Mouse (Mus musculus): ENCODE results near the gene Sh2d3c. TPM values are rescaled to one million over a fixed set of nuclear protein-coding genes. Genes with fewer than 3 reads are reported as not detected.
A peak's percentile ranks its signal among the peaks of the same experiment; 100 is the strongest.

Gene Sh2d3c
- total and polyA plus RNA-seq, 3 experiments: 4.8 to 25.8 (median 11.1) TPM

DNA sequence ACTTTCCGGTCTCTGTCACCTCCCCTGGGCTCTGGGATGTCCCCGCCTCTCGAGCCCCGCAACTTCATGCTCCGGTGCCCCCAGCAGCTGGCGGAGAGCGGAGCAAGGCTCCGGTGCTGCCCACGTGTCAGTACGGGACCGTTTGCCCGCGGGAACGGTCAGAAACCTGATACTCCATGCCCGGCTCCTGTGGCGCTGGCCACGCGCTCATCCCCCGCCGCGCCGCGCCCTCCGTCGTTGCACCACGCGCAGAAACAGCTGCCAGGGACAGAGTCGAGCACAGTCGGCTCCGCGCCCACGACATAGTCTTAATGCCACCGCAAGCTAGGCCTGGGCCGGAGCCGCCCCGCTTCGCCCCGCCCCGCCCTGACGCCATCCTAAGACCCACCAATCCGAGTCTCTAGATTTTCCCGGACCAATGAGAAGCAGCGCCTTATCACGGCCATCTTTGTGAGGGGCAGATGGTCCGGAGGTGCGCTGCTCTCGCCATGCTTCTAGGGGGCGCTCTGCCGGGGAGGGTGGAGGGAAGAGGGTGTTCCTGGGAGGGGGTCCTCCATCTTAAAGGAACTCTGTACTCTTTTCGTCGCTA, 26.9 kb upstream of the Sh2d3c start:
- Histone ChIP-seq H3K27me3 (replicated peaks) (no peaks in the 10 kb centered on the region), H3K9ac (ENCODE audit: insufficient read depth, low read depth) (peak overlapping the region; percentile 64), H3K4me3 (replicated peaks in 1 of 3; ENCODE audit: low read depth in 2 of 3, low read length in 2 of 3, poor library complexity in 1 of 3) (peak overlapping the region; percentile 70 to 98 (median 90)), H3K36me3 (replicated peaks in 1 of 2; ENCODE audit: control insufficient read depth in 1 of 2, insufficient read depth in 1 of 2, low read length in 1 of 2) (peaks cover 6 to 27% of the 10 kb centered on the region in 2 experiments), H3K79me2 (replicated peaks; ENCODE audit: control insufficient read depth, extremely low read depth, insufficient read depth, poor library complexity, severe bottlenecking) (peaks cover 11% of the 10 kb centered on the region; the same call in 1 of the 2 replicates), H3K4me1 (ENCODE audit: control insufficient read depth in 1 of 2, insufficient read depth in 2 of 2) (peaks cover 11 to 44% of the 10 kb centered on the region in 2 experiments), H3K27ac (ENCODE audit: insufficient read depth, low read depth) (peak overlapping the region; percentile 18; the same call in 1 of the 2 replicates), H3K9me3 (replicated peaks; ENCODE audit: low read length) (no peaks in the 10 kb centered on the region), H3K4me2 (ENCODE audit: insufficient read depth, low read depth, poor library complexity, severe bottlenecking) (peak overlapping the region; percentile 93)
- DNase-seq (ENCODE audit: extremely low read depth): peak; percentile 98
- dilution Hi-C loops (cut with MboI; ENCODE audit: extremely low pct_ligation_motif_present, extremely low pct_unique_long_range_greater_than_20kb, low sequenced_read_pairs) (no loop called here), in situ Hi-C loops (cut with MboI; ENCODE audit: low pct_ligation_motif_present, low pct_unique_long_range_greater_than_20kb, low sequenced_read_pairs) (no loop called here)
- TF ChIP-seq NRF1 (IDR thresholded peaks at IDR 0.05; ENCODE audit: low read depth, low read length) (peak; percentile 80), ETS1 (conservative IDR thresholded peaks at IDR 0.05; ENCODE audit: low read depth, low read length) (no peak), RAD21 (IDR thresholded peaks at IDR 0.05; ENCODE audit: low read depth, low read length) (no peak), MAFK (IDR thresholded peaks at IDR 0.05; ENCODE audit: insufficient replicate concordance, low read length) (no peak), E2F4 (IDR thresholded peaks at IDR 0.05; ENCODE audit: insufficient replicate concordance, low read depth, low read length) (no peak), TBP (conservative IDR thresholded peaks at IDR 0.05; ENCODE audit: low read depth, low read length) (peak; percentile 85), NELFE (IDR thresholded peaks at IDR 0.05; ENCODE audit: low read depth, low read length) (peak; percentile 90), RCOR1 (conservative IDR thresholded peaks at IDR 0.05; ENCODE audit: low read depth, low read length) (no peak; the same call in 1 of the 2 replicates), SIN3A (IDR thresholded peaks at IDR 0.05; ENCODE audit: low read length) (peak; percentile 97), POLR2AphosphoS2 (IDR thresholded peaks at IDR 0.05; ENCODE audit: low read depth, low read length) (peak; percentile 85; the same call in 1 of the 2 replicates), JUN (IDR thresholded peaks at IDR 0.05; ENCODE audit: insufficient read depth, low read depth, low read length) (no peak), HCFC1 (IDR thresholded peaks at IDR 0.05; ENCODE audit: low read depth, low read length) (peak; percentile 89), IRF4 (IDR thresholded peaks at IDR 0.05; ENCODE audit: low read depth, low read length) (no peak), TCF12 (IDR thresholded peaks at IDR 0.05; ENCODE audit: low read depth, low read length) (peak; percentile 96), BHLHE40 (IDR thresholded peaks at IDR 0.05; ENCODE audit: low read depth, low read length) (peak; percentile 27; the same call in 1 of the 2 replicates), MAX (IDR thresholded peaks at IDR 0.05; ENCODE audit: low read length) (peak; percentile 92), KAT2A (IDR thresholded peaks at IDR 0.05; ENCODE audit: insufficient replicate concordance, low read length) (peak; percentile 57; the same call in 1 of the 2 replicates), MYC (IDR thresholded peaks at IDR 0.05; ENCODE audit: low read depth, low read length) (peak; percentile 79), USF1 (IDR thresholded peaks at IDR 0.05; ENCODE audit: low read depth, low read length) (0 out of 2 replicates have a peak, but pooled peaks have one; percentile 10), ZMIZ1 (IDR thresholded peaks at IDR 0.05; ENCODE audit: low read depth, low read length) (peak; percentile 96), MXI1 (IDR thresholded peaks at IDR 0.05; ENCODE audit: low read depth, low read length) (peak; percentile 99), MEF2A (IDR thresholded peaks at IDR 0.05; ENCODE audit: borderline replicate concordance, low read depth, low read length) (peak; percentile 39; the same call in 1 of the 2 replicates), ELF1 (IDR thresholded peaks at IDR 0.05; ENCODE audit: low read depth, low read length) (peak; percentile 73), POLR2A (IDR thresholded peaks at IDR 0.05; ENCODE audit: low read depth, low read length) (peak; percentile 97), CTCF (conservative IDR thresholded peaks at IDR 0.05 in 1 of 2, IDR thresholded peaks at IDR 0.05 in 1 of 2; ENCODE audit: low read depth in 2 of 2, low read length in 2 of 2) (peak in 1 of 2 experiments; percentile 80; a peak in 2 of 4 replicates), MAZ (IDR thresholded peaks at IDR 0.05; ENCODE audit: low read depth, low read length) (peak; percentile 95), ZKSCAN1 (IDR thresholded peaks at IDR 0.05; ENCODE audit: borderline replicate concordance, low read depth, low read length) (no peak), USF2 (conservative IDR thresholded peaks at IDR 0.05; ENCODE audit: low read depth, low read length) (no peak)
